Mouse (Mus musculus): Measurements from ENCODE around the gene Snx7.

- TF ChIP-seq CTCF (IDR thresholded peaks at IDR 0.05), result no peak
- TF ChIP-seq EP300 (IDR thresholded peaks at IDR 0.05; ENCODE audit: insufficient read depth, low read depth, low read length), result no peak
Measured at GRCm38 (mm10) chr3:117817635-117818034, 51.1 kb downstream of the Snx7 start.
